Mouse (Mus musculus) E14TG2a.4 (cell line): ENCODE results near the gene Adra2a.

Experiments
- CTCF ChIP-seq: conservative IDR thresholded peaks from 2 replicates; pipeline ENCODE4 v1.5.1; 2014; ENCODE audit warnings: low read length
- NANOG ChIP-seq: IDR thresholded peaks from 2 replicates; pipeline ENCODE4 v1.6.1; 2014; ENCODE audit warnings: borderline replicate concordance, low read length, mixed read lengths

- TF ChIP-seq CTCF (no peak), NANOG (peak; percentile 27; the same call in 1 of the 2 replicates)
Measured at GRCm38 (mm10) chr19:54055845-54056244, 11.9 kb downstream of the Adra2a start.
